Mouse (Mus musculus) kidney, adult 2 months (tissue): Measurements from ENCODE around the gene Agap3. TPM values are rescaled to one million over a fixed set of nuclear protein-coding genes. Genes with fewer than 3 reads are reported as not detected.

Experiments
- DNase-seq: peaks from one replicate; pipeline ENCODE4 v3.0.0; 2021
- H3K27ac ChIP-seq: fragments of 200-500 bp; 2 replicates; pipeline ENCODE4 v1.5.1; 2012; ENCODE audit warnings: low read depth, low read length, control low read depth, inconsistent platforms; ENCODE audit not compliant: insufficient read depth
- H3K27me3 ChIP-seq: fragments of 200-500 bp; replicated peaks from 2 replicates; pipeline ENCODE4 v1.6.1; 2012; ENCODE audit warnings: mild to moderate bottlenecking, moderate library complexity, low read length, inconsistent platforms; ENCODE audit not compliant: control insufficient read depth, insufficient read depth
- H3K36me3 ChIP-seq: fragments of 200-500 bp; 2 replicates; pipeline ENCODE4 v1.6.1; 2012; ENCODE audit warnings: mild to moderate bottlenecking, moderate library complexity, low read length, inconsistent platforms; ENCODE audit not compliant: control insufficient read depth, insufficient read depth
- H3K4me1 ChIP-seq: fragments of 200-500 bp; 2 replicates; pipeline ENCODE4 v1.6.1; 2011; ENCODE audit warnings: low read length; ENCODE audit not compliant: control insufficient read depth, insufficient read depth
- H3K4me3 ChIP-seq: fragments of 200-500 bp; 2 replicates; pipeline ENCODE4 v1.5.1; 2011; ENCODE audit warnings: mild to moderate bottlenecking, low read depth, low read length, control low read depth; ENCODE audit not compliant: insufficient read depth
- CTCF ChIP-seq: fragments of 200-500 bp; conservative IDR thresholded peaks from 2 replicates; pipeline ENCODE4 v1.5.1; 2011; ENCODE audit warnings: low read depth, mild to moderate bottlenecking, control low read depth, low read length, moderate library complexity, mixed read lengths; ENCODE audit not compliant: insufficient read depth, insufficient read length
- POLR2A ChIP-seq: fragments of 200-500 bp; IDR thresholded peaks from one replicate; pipeline ENCODE4 v1.6.1; 2011; ENCODE audit warnings: low read depth, low read length, control low read depth
- WGBS: fragments of 180-500 bp; shearing (Covaris S2); methylation state at CpG from one replicate; pipeline ENCODE4 v1.1.7; 2018; 5-methylcytosine and 5-hydroxymethylcytosine counted together
- polyA plus RNA-seq: library from polyadenylated mRNA; depleted of rRNA; stranded (reverse); fragments of >200 nt; gene quantifications from 2 replicates; pipeline ENCODE4 v1.2.3, GENCODE M21; 2012

The Agap3 gene
- polyA plus RNA-seq, 1 experiment, result 62.3 TPM

DNA sequence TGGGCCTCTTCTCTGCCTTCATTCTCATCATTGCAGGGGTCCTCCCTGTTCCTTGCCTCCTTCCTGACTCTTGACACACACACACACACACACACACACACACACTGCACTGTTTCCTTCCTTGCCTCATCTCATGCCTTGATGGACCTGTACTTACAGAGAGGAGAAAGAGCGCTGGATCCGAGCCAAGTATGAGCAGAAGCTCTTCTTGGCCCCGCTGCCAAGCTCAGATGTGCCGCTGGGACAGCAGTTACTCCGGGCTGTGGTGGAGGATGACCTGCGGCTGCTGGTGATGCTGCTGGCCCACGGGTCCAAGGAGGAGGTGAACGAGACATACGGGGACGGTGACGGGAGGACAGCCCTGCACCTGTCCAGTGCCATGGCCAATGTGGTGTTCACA lies 48.9 kb downstream of the Agap3 start:
- no peak overlapping the region for H3K27ac ChIP-seq
- TF ChIP-seq CTCF (no peak), POLR2A (no peak)
- peaks cover 2% of the 10 kb centered on the region; the same call in 1 of the 2 replicates for H3K36me3 ChIP-seq
- H3K27me3 ChIP-seq, result no peaks in the 10 kb centered on the region
- H3K4me1 ChIP-seq, result peaks cover 3% of the 10 kb centered on the region; the same call in 1 of the 2 replicates
- no peak overlapping the region for H3K4me3 ChIP-seq
- WGBS, result 75% methylated on average over 11 of the region's 11 CpGs
- DNase-seq, result no peak

GRCm38 (mm10) chr5:24502786-24503185 lies 50.8 kb downstream of the Agap3 start:
- TF ChIP-seq POLR2A (no peak), CTCF (no peak)
- WGBS, result 50% methylated on average over 4 of the region's 4 CpGs
- Histone ChIP-seq H3K4me1 (peaks cover 3% of the 10 kb centered on the region; the same call in 1 of the 2 replicates), H3K4me3 (no peak overlapping the region), H3K36me3 (peaks cover 2% of the 10 kb centered on the region; the same call in 1 of the 2 replicates), H3K27ac (no peak overlapping the region), H3K27me3 (no peaks in the 10 kb centered on the region)
- peak; percentile 77 for DNase-seq

DNA sequence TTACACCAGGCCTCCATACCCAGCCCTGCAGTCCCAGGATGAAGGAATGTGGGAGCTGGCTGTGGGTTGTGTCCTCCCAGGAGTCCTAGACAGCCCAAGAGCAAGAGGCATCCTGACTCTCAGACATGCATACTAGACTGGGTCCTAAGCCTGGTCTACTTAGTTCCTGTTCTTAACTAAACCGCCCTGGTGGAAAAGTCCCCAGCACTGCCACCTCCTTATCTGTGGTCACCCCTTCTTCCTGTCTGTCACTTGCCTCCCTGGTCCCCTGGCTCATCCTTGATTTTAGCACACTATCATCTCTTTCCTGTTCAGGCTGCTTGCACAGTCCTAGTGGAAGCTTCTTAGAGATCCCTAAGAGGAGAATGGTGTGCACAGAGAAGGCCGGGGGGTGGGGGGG lies 53.5 kb downstream of the Agap3 start:
- Histone ChIP-seq H3K4me3 (no peak overlapping the region), H3K4me1 (peaks cover 3% of the 10 kb centered on the region; the same call in 1 of the 2 replicates), H3K27me3 (no peaks in the 10 kb centered on the region), H3K36me3 (no peaks in the 10 kb centered on the region), H3K27ac (no peak overlapping the region)
- DNase-seq, result no peak
- TF ChIP-seq POLR2A (no peak), CTCF (no peak)
- 66% methylated on average over 2 of the region's 2 CpGs for whole genome bisulfite sequencing

DNA sequence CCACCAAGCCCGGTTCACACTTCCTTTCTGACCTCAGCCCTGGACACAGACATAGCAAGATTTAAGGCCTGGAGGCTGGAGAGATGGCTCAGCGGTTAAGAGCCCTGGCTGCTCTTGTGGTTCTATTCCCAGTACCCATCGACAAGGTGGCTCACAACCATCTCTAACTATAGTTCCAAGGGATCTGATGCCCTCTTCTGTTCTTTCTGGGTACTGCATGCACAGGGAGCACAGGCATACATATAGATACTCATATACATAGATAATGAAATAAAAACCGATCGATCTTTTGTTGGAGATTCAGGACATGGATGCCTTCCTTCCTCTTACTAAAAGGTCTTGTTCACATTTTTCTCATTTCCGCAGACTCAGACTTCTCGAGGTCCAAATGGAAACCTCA lies 56.4 kb downstream of the Agap3 start:
- Histone ChIP-seq H3K27me3 (no peaks in the 10 kb centered on the region), H3K4me3 (no peak overlapping the region), H3K27ac (no peak overlapping the region), H3K4me1 (no peaks in the 10 kb centered on the region; the same call in 1 of the 2 replicates), H3K36me3 (no peaks in the 10 kb centered on the region)
- no peak for DNase-seq
- TF ChIP-seq POLR2A (no peak), CTCF (no peak)
- WGBS, result 92% methylated on average over 7 of the region's 7 CpGs

DNA sequence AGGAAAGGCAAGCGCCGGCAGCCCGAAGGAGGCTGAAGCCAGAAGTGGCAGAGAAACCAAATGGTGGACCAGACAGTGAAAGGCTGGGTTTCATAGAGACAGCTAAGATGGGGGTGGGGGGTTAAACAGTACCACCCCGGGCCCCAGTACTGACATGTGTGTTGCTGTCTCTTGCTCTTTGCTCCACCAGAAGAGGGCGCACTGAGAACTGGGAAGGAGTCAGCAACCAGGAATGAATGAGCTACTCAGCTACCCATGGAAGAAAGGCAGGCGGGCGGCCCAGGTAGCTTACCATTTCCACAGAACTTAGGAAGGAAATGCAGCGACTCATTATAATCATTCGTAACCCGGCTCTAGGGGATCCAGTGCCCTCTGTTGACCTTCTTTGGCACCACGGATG lies 58.7 kb downstream of the Agap3 start:
- H3K27me3 ChIP-seq, result no peaks in the 10 kb centered on the region
- H3K4me1 ChIP-seq, result no peaks in the 10 kb centered on the region
- DNase-seq, result peak; percentile 59
- H3K4me3 ChIP-seq, result no peak overlapping the region
- H3K27ac ChIP-seq, result no peak overlapping the region
- TF ChIP-seq CTCF (peak; percentile 66), POLR2A (no peak)
- H3K36me3 ChIP-seq, result no peaks in the 10 kb centered on the region
- WGBS, result 49% methylated on average over 11 of the region's 11 CpGs

- Histone ChIP-seq H3K27me3 (no peaks in the 10 kb centered on the region), H3K4me3 (no peak overlapping the region), H3K27ac (no peak overlapping the region), H3K36me3 (no peaks in the 10 kb centered on the region), H3K4me1 (no peaks in the 10 kb centered on the region)
- whole genome bisulfite sequencing, result 28% methylated on average over 8 of the region's 8 CpGs
- TF ChIP-seq POLR2A, result no peak
- TF ChIP-seq CTCF, result no peak
- DNase-seq, result peak; percentile 48
These were observed 60.3 kb downstream of the Agap3 start for GRCm38 (mm10) chr5:24512271-24512670.

DNA sequence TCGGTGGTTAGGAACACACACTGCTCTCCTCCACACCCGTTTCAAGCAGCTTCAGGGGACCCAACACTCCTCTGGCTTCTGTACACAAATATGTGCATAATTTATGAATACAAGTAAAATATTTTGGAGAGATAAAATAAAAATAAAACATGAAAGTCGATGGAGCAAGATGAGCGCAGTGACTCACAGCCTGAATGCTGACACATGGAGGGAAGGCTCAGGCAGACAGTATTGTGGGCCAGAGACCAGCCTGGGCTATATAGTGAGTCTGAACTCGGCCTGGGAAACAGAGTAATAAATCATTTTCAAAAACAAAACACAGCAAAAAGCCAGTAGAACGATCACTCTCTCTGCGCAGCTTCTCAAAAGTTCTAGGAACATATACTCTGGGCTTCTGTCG lies 69.4 kb downstream of the Agap3 start:
- peaks cover 3% of the 10 kb centered on the region for H3K27me3 ChIP-seq
- H3K36me3 ChIP-seq, result no peaks in the 10 kb centered on the region
- no peaks in the 10 kb centered on the region for H3K4me1 ChIP-seq
- TF ChIP-seq CTCF (no peak), POLR2A (no peak)
- DNase-seq, result no peak
- no peak overlapping the region for H3K4me3 ChIP-seq
- whole genome bisulfite sequencing, result 52% methylated on average over 8 of the region's 8 CpGs
- no peak overlapping the region for H3K27ac ChIP-seq

DNA sequence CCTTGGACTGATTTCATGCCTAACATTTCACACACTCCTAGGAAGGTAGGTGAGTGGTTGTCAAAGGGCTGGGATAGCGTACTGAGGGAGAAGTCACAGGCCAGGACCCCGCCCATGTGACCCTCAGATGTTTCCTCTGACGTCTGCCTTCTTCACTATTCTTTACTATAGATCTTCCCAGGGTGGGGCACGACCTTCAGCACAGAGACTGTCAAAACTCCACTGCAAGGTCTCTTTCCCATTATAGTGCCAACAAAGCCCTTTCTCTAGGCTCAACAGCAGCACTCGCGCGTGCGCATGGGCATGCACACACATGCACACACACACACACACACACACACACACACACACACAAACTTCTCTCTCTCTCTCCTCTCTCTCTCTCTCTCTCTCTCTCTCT lies 71.8 kb downstream of the Agap3 start:
- Histone ChIP-seq H3K4me3 (no peak overlapping the region), H3K36me3 (no peaks in the 10 kb centered on the region), H3K4me1 (no peaks in the 10 kb centered on the region), H3K27me3 (peaks cover 4% of the 10 kb centered on the region), H3K27ac (no peak overlapping the region)
- no peak for TF ChIP-seq CTCF
- TF ChIP-seq POLR2A, result no peak
- WGBS, result 59% methylated on average over 8 of the region's 8 CpGs
- DNase-seq, result no peak
